Mouse (Mus musculus): ENCODE results near the gene Ugt1a6a.

DNA sequence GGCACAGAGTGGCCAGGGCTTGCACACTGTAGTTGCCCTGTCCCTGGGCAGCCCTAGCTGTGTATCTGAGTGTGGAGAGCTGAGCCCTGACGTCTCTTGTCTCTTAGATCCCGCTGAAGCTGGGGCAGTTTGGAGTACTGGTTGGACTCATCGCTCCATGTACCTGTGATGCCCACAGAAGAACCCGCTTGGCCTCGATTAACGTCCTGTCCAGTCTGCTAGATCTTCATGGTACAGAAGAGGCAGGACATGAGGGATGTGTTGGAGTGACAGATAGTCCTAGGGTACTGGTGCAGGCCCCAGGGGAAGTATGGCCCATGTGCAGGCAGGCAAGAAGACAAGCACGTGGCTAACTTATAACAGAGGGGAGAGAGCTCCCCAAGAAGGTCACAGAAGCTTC, 115.0 kb downstream of the Ugt1a6a start:
- TF ChIP-seq POLR2A (IDR thresholded peaks at IDR 0.05; ENCODE audit: low read depth, low read length) (no peak), CTCF (IDR thresholded peaks at IDR 0.05; ENCODE audit: extremely low read depth, insufficient read length, insufficient replicate concordance, low read depth, low read length) (no peak)

All from small intestine, adult 2 months (tissue).